Mouse (Mus musculus): ENCODE data around the gene Gm12794. TPM values are rescaled to one million over a fixed set of nuclear protein-coding genes. Genes with fewer than 3 reads are reported as not detected.
"Not testable (repeated sequence)": the region's sequence is repeated elsewhere in the genome, so short reads cannot be mapped to it uniquely, and the experiment has no call there.

The Gm12794 gene
- polyA plus RNA-seq (2014; fragmentation: Nextera tagmentation; extraction: Ambion mirVana): not detected in 2 replicates

DNA sequence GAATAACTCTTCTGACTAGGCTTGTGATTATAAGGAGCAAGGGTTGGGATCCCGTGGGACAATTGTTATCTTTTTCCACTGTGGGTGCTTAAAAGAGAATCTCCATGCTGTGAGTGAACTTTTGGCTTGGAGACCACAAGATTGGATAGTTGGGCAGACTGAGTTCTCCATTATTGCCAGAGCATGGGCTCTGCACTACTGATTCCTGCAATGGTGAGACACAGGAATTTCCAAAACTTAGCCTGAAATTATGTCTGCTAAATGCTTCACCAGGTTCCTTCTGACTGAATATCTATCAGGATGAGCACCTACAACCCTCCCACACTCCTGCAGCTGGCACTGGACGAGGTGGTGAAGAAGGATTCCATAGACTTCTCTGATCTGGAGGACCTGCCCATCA, at the start of gene Gm12794:
Gene Gm12794, plus strand, starts transcription at position 301 of the 400 bp plus-strand sequence.
- H3K27ac ChIP-seq; H3K27me3 ChIP-seq (ENCODE audit: control insufficient read depth, insufficient read depth, low read length); H3K9me3 ChIP-seq (ENCODE audit: control insufficient read depth, low read length); H3K36me3 ChIP-seq (replicated peaks; ENCODE audit: control insufficient read depth, insufficient read depth); H3K4me2 ChIP-seq (replicated peaks); H3K4me3 ChIP-seq (replicated peaks; ENCODE audit: low read length); H3K9ac ChIP-seq; DNase-seq (ENCODE audit: low spot score); H3K4me1 ChIP-seq (replicated peaks; ENCODE audit: control insufficient read depth, insufficient read depth, low read length); ATAC-seq (ENCODE audit: low FRiP score): not testable (repeated sequence)
- WGBS: 75% methylated on average over 1 of the region's 2 CpGs

DNA sequence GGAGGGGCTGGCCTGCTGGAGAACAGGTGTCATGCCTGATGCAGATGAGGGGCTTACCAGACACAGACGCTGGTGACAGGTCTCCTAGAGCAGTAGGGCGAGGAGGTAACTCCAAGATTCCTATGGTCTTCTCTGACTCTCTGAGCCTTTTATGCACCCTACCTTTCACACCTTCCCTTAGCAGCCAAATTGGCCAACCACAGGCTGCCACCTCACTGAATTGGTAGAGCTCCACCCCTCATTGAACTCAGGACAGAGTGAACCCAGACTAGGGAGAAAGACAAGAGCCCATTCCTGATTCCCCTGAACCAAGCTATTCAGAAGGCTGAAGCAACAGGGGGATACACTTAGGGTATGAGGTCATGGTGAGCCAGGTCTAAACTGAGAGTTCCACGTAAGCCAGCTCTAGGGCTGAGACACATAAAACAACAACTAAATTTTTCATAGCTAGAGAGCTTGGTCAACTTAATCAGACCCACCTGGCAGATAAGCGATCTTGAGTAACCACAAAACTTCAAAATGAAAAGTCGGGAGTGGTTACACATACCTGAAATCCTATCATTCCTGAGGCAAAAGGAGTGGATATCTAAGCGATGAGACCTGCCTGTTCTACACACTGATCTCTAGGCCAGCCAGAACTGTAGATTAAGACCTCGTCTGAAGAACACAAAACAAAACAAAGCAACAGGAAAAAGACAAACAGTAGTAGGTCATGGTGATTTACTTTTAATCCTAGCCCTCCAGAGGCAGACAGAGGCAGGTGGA, 46.4 kb upstream of the Gm12794 start, which contains the start of gene C130073F10Rik:
Gene C130073F10Rik, minus strand, starts transcription at position 134 of the 765 bp plus-strand sequence.
- Histone ChIP-seq H3K27ac (no peak within 1 kb of the TSS), H3K4me1 (replicated peaks; ENCODE audit: control insufficient read depth, insufficient read depth, low read length) (no peaks in the 10 kb centered on the region), H3K4me2 (replicated peaks) (no peak within 1 kb of the TSS), H3K27me3 (ENCODE audit: control insufficient read depth, insufficient read depth, low read length) (no peaks in the 10 kb centered on the region), H3K9me3 (ENCODE audit: control insufficient read depth, low read length) (no peaks in the 10 kb centered on the region), H3K4me3 (replicated peaks; ENCODE audit: low read length) (no peak within 1 kb of the TSS), H3K36me3 (replicated peaks; ENCODE audit: control insufficient read depth, insufficient read depth) (no peaks in the 10 kb centered on the region), H3K9ac (no peak within 1 kb of the TSS)
- WGBS: 91% methylated on average over 7 of the region's 7 CpGs
- no peak for ATAC-seq (ENCODE audit: low FRiP score)
- DNase-seq (ENCODE audit: low spot score): no peak

DNA sequence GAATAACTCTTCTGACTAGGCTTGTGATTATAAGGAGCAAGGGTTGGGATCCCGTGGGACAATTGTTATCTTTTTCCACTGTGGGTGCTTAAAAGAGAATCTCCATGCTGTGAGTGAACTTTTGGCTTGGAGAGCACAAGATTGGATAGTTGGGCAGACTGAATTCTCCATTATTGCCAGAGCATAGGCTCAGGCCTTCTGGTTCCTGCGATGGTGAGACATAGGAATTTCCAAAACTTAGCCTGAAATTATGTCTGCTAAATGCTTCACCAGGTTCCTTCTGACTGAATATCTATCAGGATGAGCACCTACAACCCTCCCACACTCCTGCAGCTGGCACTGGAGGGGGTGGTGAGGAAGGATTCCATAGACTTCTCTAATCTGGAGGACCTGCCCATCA, 31.4 kb upstream of the Gm12794 start, which contains the start of gene Gm12800:
Gene Gm12800, plus strand, starts transcription at position 301 of the 400 bp plus-strand sequence.
- not testable (repeated sequence) for H3K4me2 ChIP-seq (replicated peaks); H3K27ac ChIP-seq; H3K9me3 ChIP-seq (ENCODE audit: control insufficient read depth, low read length); H3K4me3 ChIP-seq (replicated peaks; ENCODE audit: low read length); H3K27me3 ChIP-seq (ENCODE audit: control insufficient read depth, insufficient read depth, low read length); H3K9ac ChIP-seq; ATAC-seq (ENCODE audit: low FRiP score); H3K36me3 ChIP-seq (replicated peaks; ENCODE audit: control insufficient read depth, insufficient read depth); DNase-seq (ENCODE audit: low spot score); H3K4me1 ChIP-seq (replicated peaks; ENCODE audit: control insufficient read depth, insufficient read depth, low read length)
- 88% methylated on average over 2 of the region's 2 CpGs for WGBS

DNA sequence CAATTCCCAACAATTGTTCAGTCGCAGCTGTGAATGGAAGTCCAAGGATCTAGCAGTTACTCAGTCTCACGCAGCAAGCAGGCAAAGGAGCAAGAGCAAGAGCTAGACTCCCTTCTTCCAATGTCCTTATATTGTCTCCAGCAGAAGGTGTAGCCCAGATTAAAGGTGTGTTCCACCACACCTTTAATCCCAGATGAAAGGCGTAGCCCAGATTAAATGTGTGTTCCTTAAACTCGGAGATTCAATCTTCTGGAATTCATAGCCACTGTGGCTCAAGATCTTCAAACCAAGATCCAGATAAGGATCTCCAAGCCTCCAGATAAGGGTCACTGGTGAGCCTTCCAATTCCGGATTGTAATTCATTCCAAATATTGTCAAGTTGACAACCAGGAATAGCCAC, 40.7 kb downstream of the Gm12794 start, which contains the start of gene Gm12790:
Gene Gm12790, minus strand, starts transcription at position 101 of the 400 bp plus-strand sequence.
- H3K9me3 ChIP-seq (ENCODE audit: control insufficient read depth, low read length); H3K36me3 ChIP-seq (replicated peaks; ENCODE audit: control insufficient read depth, insufficient read depth); DNase-seq (ENCODE audit: low spot score); H3K27me3 ChIP-seq (ENCODE audit: control insufficient read depth, insufficient read depth, low read length); ATAC-seq (ENCODE audit: low FRiP score); H3K9ac ChIP-seq; H3K27ac ChIP-seq; H3K4me2 ChIP-seq (replicated peaks); H3K4me3 ChIP-seq (replicated peaks; ENCODE audit: low read length); H3K4me1 ChIP-seq (replicated peaks; ENCODE audit: control insufficient read depth, insufficient read depth, low read length): not testable (repeated sequence)
- WGBS: 90% methylated on average over 1 of the region's 5 CpGs

- Histone ChIP-seq H3K4me3 (replicated peaks; ENCODE audit: low read length) (no peak overlapping the region), H3K27ac (no peak overlapping the region), H3K36me3 (replicated peaks; ENCODE audit: control insufficient read depth, insufficient read depth) (no peaks in the 10 kb centered on the region), H3K4me2 (replicated peaks) (no peak overlapping the region), H3K27me3 (ENCODE audit: control insufficient read depth, insufficient read depth, low read length) (no peaks in the 10 kb centered on the region), H3K9ac (no peak overlapping the region), H3K9me3 (ENCODE audit: control insufficient read depth, low read length) (no peaks in the 10 kb centered on the region), H3K4me1 (replicated peaks; ENCODE audit: control insufficient read depth, insufficient read depth, low read length) (no peaks in the 10 kb centered on the region)
- no peak for DNase-seq (ENCODE audit: low spot score)
- ATAC-seq (ENCODE audit: low FRiP score): no peak
- WGBS: 94% methylated on average over 5 of the region's 5 CpGs
Observed at GRCm38 (mm10) chr4:101985678-101986077, 45.5 kb downstream of the Gm12794 start.

DNA sequence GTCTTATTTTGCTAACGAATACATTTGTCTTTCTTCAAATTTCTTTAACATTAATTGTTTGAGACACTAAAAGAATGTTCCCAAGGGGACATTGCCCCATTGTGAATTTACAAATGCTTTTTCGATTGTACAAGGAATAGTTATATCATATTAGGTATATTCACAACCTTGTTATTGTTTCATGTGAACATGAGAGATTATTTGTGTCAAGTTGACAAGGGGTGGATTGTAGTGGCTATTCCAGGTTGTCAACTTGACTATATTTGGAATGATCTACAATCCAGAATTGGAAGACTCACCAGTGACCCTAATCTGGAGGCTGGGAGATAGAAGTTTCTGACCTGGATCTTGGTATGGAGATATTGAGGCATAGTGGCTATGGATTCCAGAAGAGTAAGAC, 46.1 kb downstream of the Gm12794 start, which contains the start of gene Gm12789:
Gene Gm12789, plus strand, starts transcription at position 301 of the 400 bp plus-strand sequence.
- WGBS: 90% methylated on average over 2 of the region's 2 CpGs
- ATAC-seq (ENCODE audit: low FRiP score); H3K36me3 ChIP-seq (replicated peaks; ENCODE audit: control insufficient read depth, insufficient read depth): not testable (repeated sequence)

More for the DNA sequence above, 46.1 kb downstream of the Gm12794 start, which contains the start of gene Gm12789:
- not testable (repeated sequence) for H3K27ac ChIP-seq; H3K27me3 ChIP-seq (ENCODE audit: control insufficient read depth, insufficient read depth, low read length); H3K4me1 ChIP-seq (replicated peaks; ENCODE audit: control insufficient read depth, insufficient read depth, low read length); H3K9me3 ChIP-seq (ENCODE audit: control insufficient read depth, low read length); DNase-seq (ENCODE audit: low spot score); H3K9ac ChIP-seq; H3K4me2 ChIP-seq (replicated peaks); H3K4me3 ChIP-seq (replicated peaks; ENCODE audit: low read length)

Other genes with a start within 250 kb of the Gm12794 start
- 4.6 and 6.2 TPM in 2 replicates for gene Lepr, start 223.0 kb upstream of the Gm12794 start, polyA plus RNA-seq (2014; fragmentation: Nextera tagmentation; extraction: Ambion mirVana)
- gene B020004J07Rik, start 96.4 kb upstream of the Gm12794 start, polyA plus RNA-seq (2014; fragmentation: Nextera tagmentation; extraction: Ambion mirVana): not detected in 2 replicates
- not detected in 2 replicates for gene C130073F10Rik, start 46.6 kb upstream of the Gm12794 start, polyA plus RNA-seq (2014; fragmentation: Nextera tagmentation; extraction: Ambion mirVana)
- gene Gm12800, start 31.3 kb upstream of the Gm12794 start, polyA plus RNA-seq (2014; fragmentation: Nextera tagmentation; extraction: Ambion mirVana): not detected in 2 replicates
- gene Gm12790, start 40.6 kb downstream of the Gm12794 start, polyA plus RNA-seq (2014; fragmentation: Nextera tagmentation; extraction: Ambion mirVana): not detected in 2 replicates
- not detected in 2 replicates for gene Gm12789, start 46.2 kb downstream of the Gm12794 start, polyA plus RNA-seq (2014; fragmentation: Nextera tagmentation; extraction: Ambion mirVana)
- 44.6 and 51.2 TPM in 2 replicates for gene Pde4b, start 147.1 kb downstream of the Gm12794 start, polyA plus RNA-seq (2014; fragmentation: Nextera tagmentation; extraction: Ambion mirVana)